Mouse (Mus musculus) layer of hippocampus, adult 2 months (tissue): Measurements from ENCODE around the gene Ikzf3. TPM values are rescaled to one million over a fixed set of nuclear protein-coding genes. Genes with fewer than 3 reads are reported as not detected.

Experiments used
- DNase-seq, 2 experiments: peaks; one replicate each; pipeline ENCODE4 v3.0.0; 2022; ENCODE audit warnings: low spot score in 2 of 2
- H3K27ac ChIP-seq: fragments of 200-600 bp; 2 replicates; pipeline ENCODE4 v1.8.1; 2022
- H3K4me3 ChIP-seq: fragments of 200-600 bp; 2 replicates; pipeline ENCODE4 v1.8.1; 2022; ENCODE audit warnings: mild to moderate bottlenecking
- CTCF ChIP-seq: fragments of 200-600 bp; conservative IDR thresholded peaks from 2 replicates; pipeline ENCODE4 v1.8.1; 2022; ENCODE audit warnings: antibody characterized with exemption, mild to moderate bottlenecking, moderate library complexity
- total RNA-seq, 2 experiments: library from RNA; stranded (reverse); gene quantifications; 2 replicates each; pipeline ENCODE4 v1.2.3; 2021

The Ikzf3 gene
- total RNA-seq, 2 experiments from 2014 or later: 0.20 TPM; not detected in 1

DNA sequence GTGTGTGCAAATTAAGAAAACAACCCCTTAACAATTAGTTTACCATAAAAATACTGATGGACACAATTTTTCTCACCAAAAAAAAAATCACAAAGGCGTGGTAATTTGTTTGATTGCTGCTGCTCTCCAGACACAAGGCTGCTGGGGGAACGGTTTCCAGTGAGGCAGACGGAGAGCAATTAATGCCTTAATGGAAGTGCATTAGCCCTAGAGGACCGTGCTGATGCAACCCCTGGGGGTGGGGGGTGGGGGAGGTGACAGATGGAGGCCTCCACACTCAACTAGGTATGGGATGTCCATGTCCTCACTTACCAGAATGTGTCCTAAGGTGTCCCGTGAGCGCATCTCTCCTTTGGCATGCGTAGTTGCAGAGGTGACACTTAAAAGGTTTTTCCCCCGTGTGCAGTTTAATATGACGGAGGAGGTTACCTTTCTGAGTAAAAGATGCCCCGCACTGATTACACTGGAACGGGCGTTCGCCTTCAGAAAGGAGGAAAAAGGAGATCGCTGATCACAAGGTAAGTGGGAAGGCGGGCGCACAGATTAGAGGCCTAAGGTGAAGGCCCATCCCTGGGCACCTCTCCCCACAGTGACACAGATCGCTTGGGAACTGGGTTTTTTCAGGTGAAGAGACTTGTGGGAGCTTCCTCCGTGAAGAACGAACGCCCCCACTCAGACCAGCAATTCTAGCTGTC lies 57.1 kb downstream of the Ikzf3 start:
- no peak overlapping the region for H3K4me3 ChIP-seq
- no peak for TF ChIP-seq CTCF

GRCm38 (mm10) chr11:98487526-98488040 lies 58.2 kb downstream of the Ikzf3 start:
- TF ChIP-seq CTCF: no peak
- H3K4me3 ChIP-seq: no peak overlapping the region
- no peak overlapping the region for H3K27ac ChIP-seq
- no peak for DNase-seq

More for the DNA sequence above, 57.1 kb downstream of the Ikzf3 start:
- no peak for DNase-seq
- H3K27ac ChIP-seq: no peak overlapping the region

DNA sequence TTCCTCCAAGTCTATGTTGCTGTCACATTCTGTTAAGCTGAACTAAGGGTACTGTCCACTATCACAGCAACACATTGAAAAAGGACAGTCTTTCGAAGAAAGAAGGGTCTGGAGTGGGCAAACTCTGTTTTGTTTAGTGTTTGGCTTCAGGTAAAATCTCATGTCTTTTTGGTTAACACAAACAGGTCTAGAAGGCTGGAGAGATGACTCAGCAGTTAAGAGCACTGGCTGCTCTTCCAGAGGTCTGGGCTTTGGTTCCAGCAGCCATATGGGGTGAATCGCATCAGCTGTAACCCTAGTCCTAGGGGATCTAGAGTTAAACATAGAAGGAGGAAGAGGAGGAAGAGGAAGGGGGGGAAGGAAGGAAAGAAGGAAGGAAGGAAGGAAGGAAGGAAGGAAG lies 60.1 kb downstream of the Ikzf3 start:
- TF ChIP-seq CTCF: no peak
- Histone ChIP-seq H3K27ac (no peak overlapping the region), H3K4me3 (no peak overlapping the region)
- no peak for DNase-seq

GRCm38 (mm10) chr11:98482067-98482466 lies 63.8 kb downstream of the Ikzf3 start:
- no peak for DNase-seq
- Histone ChIP-seq H3K27ac (no peak overlapping the region), H3K4me3 (no peak overlapping the region)
- TF ChIP-seq CTCF: no peak

GRCm38 (mm10) chr11:98481231-98481630 lies 64.6 kb downstream of the Ikzf3 start:
- no peak for TF ChIP-seq CTCF
- H3K4me3 ChIP-seq: no peak overlapping the region
- no peak for DNase-seq
- H3K27ac ChIP-seq: no peak overlapping the region

DNA sequence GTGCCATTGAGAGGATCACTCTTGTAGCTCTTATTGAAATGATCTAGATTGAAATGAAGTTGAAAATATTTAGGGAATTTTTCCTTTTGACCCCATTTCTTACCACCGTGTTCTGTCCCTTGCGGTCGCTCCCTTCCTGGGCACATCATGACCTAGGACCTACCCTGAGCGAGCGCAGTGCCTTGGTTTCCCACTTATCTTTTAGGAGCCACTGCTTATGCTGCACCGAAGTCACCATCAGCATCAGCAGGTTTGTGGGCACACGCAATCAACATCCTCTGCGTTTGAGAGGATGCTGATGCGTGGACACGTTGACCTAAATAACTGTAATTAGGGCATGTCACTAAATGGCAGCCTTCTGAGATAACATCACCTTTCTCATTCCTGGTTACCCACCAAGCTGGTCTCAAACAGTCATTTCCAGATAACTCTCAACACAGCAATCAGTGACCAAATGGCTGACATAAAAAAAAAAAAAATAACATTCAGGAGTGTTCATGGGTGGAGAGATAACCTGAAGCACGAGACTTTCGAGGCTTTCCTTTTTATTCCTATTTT lies 65.8 kb downstream of the Ikzf3 start:
- no peak overlapping the region for H3K4me3 ChIP-seq
- no peak for TF ChIP-seq CTCF
- no peak overlapping the region for H3K27ac ChIP-seq
- no peak for DNase-seq

DNA sequence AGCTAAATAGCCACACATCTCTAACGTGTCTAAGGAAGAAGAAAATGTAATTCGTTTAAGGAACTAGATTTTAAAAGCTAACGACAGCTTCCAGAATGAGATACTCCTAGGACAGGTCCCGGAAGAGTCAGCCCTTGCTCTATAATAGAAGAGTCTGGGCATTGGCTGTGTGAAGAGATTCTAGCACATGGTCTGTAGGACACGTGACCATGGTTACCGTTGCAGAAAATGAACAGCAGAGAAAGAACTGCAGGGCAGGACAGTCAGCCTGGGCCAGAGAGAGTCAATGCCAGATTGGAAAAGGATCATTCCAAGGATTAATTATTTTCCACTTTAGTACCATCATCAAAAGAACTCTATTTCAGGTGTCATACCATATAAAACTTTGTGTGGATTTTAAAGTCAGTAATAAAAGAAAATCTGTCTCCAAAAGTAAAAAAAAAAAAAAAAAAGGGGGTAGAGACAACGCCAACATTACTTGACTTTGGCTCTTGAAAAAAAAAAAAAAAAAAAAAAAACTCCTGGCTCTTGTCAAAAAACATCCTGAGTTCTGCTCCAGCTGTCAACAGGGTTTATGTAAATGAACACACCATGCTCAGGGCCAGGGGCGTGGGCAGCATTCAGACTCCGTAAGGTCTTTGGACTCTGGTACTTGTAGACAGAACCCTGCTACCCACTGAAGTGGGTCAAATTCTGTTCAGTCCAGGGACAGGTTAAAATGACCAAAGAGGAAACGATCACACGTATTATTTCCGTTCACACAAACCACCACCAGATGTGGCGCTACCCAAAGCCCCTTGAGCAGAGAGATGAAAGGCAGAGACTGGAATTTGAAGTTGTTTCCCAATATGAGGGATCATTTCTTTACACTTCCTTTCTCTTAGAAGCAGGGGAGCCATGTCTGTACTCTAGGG lies 66.5 kb downstream of the Ikzf3 start:
- Histone ChIP-seq H3K4me3 (no peak overlapping the region), H3K27ac (no peak overlapping the region)
- no peak for TF ChIP-seq CTCF
- no peak for DNase-seq

DNA sequence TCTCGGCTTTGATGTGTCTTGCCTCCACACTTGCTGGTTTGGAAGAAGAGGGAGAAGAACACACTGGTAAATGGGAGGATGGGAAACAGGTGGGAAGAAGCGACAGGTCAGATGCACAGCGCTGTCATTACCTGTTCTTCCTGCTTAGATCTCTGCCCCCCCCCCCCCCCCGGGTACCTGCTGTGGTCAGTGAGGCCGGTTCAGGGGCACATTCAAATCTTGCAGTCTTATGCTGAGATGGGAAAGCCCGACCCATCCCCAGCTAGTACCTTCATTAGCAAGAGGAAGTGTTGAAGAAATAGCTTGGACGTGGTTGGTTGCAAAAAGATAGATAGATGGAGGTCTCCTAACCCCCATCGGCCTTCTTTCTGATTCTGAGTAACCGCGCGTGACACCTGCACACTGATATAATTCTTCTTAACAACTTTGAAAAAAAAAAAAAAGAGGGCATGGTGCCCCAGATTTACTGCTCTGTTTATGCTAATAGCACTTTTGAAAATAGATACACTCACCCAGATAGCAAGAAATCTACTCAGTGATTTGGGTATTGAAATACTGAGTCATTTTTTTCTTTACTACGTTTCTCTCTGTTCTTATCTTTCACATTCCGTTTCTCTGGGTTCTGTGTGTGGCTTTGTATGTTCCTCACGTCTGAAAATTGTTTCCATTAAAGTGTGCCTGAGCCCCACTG lies 68.7 kb downstream of the Ikzf3 start:
- TF ChIP-seq CTCF: no peak
- no peak for DNase-seq
- H3K27ac ChIP-seq: no peak overlapping the region
- no peak overlapping the region for H3K4me3 ChIP-seq

DNA sequence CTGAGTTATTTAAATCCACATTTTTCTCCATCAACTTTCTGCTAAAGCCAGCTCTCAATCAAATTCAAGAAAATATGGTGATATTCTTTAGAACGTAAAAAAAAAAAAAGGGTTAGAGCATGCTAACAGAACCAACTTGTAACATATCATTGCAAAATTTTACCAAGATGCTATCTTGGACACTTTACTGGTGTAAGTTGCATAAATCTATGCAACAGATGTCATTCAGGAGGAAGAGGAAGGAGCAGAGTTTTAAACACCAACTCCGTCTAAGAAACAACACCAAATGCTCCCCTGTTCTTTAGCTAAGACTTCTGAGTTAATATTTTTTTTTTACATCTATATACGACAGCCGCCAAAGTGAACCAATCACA lies 69.4 kb downstream of the Ikzf3 start:
- no peak for TF ChIP-seq CTCF
- H3K4me3 ChIP-seq: no peak overlapping the region
- no peak for DNase-seq
- no peak overlapping the region for H3K27ac ChIP-seq

DNA sequence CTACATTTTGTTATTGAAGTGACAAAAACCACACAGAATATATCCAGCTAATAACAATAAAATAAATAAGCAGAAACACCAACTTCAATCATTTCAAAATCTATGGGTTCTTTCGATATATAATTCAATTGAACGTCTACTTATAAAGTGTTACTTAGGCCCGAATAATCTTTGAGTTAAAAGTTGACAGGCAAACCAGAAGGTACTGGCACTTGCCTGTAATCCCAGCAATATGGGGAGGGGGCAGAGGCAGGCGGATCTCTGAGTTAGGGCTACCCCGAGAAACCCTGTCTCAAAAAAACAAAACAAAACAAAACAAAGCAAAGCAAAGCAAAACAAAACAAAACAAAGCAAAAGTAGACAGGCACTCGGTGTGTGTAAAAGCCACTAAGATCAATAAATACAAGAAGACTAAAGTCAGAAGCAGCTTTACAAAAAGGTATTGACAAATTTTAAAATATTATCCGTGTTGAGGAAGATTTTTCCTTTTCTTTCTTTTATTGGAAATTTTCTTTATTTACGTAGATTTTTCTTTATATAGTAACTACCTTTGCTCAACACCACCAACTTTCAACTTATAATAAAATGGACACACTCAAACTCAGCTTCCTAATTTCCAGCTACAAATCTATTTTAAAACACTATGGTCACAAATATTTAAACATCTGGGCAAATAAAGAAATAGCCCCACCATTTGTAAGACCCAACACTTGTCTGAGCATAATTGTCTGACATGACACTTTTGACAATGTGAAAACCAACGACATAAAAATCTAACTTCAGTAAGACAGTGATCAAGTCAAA lies 70.0 kb downstream of the Ikzf3 start:
- H3K4me3 ChIP-seq: no peak overlapping the region
- TF ChIP-seq CTCF: no peak

DNA sequence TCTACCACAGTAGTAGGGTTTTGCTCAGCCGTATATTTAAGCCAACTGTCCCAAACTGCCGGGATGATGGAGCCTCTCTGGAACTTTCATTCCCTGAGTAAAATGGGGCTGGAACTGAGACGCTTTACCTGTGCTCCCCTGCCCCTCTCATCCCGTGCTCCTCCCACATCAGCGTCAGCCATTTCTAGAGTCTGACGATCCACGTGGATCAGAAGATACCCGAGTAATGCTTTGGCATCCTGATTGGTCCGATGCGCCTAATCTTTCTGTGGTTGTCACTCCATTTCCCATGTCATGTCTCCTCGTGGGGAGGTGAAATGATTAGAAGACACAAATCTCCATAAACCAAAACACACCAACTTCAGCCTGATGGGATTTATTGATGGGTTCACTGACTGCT lies 70.9 kb downstream of the Ikzf3 start:
- H3K4me3 ChIP-seq: no peak overlapping the region
- no peak for TF ChIP-seq CTCF
- H3K27ac ChIP-seq: no peak overlapping the region
- DNase-seq: no peak

More for the DNA sequence above, 70.0 kb downstream of the Ikzf3 start:
- no peak overlapping the region for H3K27ac ChIP-seq
- DNase-seq: no peak

GRCm38 (mm10) chr11:98473916-98474479 lies 71.8 kb downstream of the Ikzf3 start:
- H3K27ac ChIP-seq: no peak overlapping the region
- no peak overlapping the region for H3K4me3 ChIP-seq
- no peak for TF ChIP-seq CTCF
- DNase-seq: no peak
